Mouse (Mus musculus): Measurements from ENCODE around the gene Zfyve1. TPM values are rescaled to one million over a fixed set of nuclear protein-coding genes. Genes with fewer than 3 reads are reported as not detected.
A peak's percentile ranks its signal among the peaks of the same experiment; 100 is the strongest.

Zfyve1 gene
- total RNA-seq, 2 experiments from 2014 or later = 42.6 to 45.9 TPM

DNA sequence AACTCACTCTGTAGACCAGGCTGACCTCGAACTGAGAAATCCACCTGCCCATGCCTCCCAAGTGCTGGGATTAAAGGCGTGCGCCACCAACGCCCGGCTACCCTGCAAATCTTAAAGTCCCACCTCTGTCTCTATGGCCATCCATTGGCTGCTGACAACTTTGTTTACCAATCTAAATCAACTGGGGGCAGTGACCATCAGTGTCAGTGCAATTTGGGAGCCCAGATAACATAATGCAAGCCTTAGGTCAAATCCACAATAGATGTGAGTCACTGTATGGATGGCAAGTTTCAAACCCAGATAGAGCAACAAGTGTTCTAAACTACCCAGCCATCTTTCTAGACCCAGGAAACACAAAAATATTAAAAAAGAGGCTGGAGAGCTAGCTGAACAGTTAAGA, 5.3 kb upstream of the Zfyve1 start:
- H3K27ac ChIP-seq = no peak overlapping the region
- DNase-seq (ENCODE audit: low spot score in 2 of 2) = no peak

DNA sequence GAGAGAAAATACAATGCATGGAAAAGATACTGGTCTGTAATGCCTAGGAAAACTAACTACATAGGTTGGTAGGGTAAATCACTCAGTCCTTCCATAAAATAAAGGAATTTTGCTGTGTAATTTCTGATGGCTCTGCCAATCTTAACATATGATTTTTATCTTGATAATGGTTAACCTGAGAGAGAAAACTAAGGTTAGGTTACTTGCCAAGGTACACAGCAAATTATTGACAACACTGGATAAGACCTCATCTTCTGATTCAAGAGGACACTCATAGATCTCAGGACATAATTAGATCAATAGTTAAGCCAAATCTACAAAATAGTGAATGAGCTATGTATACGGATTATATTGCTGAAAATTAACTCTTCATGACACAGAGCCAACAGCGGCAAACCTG, 859 bp upstream of the Zfyve1 start:
- no peak for DNase-seq (ENCODE audit: low spot score in 2 of 2)
- peak overlapping the region; percentile 75; the same call in 1 of the 2 replicates for H3K27ac ChIP-seq
- TF ChIP-seq CTCF (conservative IDR thresholded peaks at IDR 0.05) = no peak
- no peak overlapping the region for H3K4me3 ChIP-seq

More for the DNA sequence above, 5.3 kb upstream of the Zfyve1 start:
- TF ChIP-seq CTCF (conservative IDR thresholded peaks at IDR 0.05) = no peak
- H3K4me3 ChIP-seq = no peak overlapping the region

DNA sequence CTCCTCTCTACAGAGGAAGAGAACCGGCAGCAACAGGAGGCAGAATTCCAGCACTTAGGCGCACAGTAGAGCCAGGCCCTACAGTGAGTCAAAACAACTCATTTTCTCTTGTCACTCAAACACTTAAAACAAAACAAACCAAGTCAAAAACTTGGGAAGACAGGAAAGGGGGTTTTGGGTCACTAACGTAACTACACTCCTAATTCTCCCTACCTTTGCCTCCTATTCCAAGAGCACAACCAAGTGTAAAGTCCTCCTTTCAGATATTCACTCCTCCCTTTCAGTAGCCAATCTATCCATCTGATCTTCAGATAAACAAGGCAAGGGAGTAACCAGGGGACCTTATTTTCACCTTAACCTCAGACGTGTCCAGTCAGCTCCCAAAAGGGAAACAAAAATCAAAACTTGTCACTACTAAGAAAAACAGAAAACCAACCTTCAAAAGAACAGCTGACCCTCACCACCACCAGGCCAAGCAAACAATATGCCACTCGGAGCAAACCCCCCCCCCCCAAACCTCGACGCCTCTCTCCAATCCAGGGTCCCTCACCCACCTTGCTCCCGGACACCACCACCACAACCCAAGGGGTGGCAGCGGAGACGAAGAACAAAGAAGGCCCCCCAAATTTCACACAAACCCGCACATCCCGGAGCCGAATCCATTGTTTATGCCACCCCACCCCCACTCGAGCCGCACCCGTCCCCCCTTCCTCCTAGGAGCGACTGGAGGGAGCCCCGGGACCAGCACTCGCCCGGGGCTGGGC, 649 bp downstream of the Zfyve1 start:
- peak overlapping the region; percentile 90 for H3K27ac ChIP-seq
- no peak for DNase-seq (ENCODE audit: low spot score in 2 of 2)
- no peak for TF ChIP-seq CTCF (conservative IDR thresholded peaks at IDR 0.05)
- peak overlapping the region; percentile 67 for H3K4me3 ChIP-seq

DNA sequence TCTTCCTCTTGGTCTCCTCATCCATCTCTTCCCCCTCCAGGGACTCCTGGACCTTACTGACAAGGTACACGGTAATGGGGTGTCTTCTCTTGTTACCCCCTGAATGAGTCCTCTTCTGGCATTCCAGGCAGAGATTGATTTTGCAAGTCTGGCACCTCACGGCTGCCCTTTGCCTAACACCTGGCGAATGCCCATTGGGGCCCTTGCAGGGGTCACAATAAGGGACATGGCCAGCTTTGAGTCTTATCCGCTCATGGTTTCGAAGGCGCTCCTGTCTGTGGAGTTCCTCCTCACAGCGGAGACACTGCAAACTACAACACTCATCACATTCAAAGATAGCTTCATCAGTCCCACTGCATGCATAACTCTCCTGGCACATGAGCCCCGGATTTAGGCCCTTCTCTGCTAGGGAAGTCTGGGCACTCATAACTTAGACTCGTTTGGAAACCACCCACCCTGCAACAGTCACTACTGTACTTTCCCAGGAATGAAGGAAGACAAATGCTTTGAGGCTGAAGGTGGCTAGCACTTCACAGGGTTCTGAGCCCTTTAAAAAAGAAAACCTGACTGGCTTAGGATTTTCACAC, 2.5 kb downstream of the Zfyve1 start:
- no peak overlapping the region for H3K4me3 ChIP-seq
- no peak for TF ChIP-seq CTCF (conservative IDR thresholded peaks at IDR 0.05)
- H3K27ac ChIP-seq = no peak overlapping the region
- no peak for DNase-seq (ENCODE audit: low spot score in 2 of 2)

DNA sequence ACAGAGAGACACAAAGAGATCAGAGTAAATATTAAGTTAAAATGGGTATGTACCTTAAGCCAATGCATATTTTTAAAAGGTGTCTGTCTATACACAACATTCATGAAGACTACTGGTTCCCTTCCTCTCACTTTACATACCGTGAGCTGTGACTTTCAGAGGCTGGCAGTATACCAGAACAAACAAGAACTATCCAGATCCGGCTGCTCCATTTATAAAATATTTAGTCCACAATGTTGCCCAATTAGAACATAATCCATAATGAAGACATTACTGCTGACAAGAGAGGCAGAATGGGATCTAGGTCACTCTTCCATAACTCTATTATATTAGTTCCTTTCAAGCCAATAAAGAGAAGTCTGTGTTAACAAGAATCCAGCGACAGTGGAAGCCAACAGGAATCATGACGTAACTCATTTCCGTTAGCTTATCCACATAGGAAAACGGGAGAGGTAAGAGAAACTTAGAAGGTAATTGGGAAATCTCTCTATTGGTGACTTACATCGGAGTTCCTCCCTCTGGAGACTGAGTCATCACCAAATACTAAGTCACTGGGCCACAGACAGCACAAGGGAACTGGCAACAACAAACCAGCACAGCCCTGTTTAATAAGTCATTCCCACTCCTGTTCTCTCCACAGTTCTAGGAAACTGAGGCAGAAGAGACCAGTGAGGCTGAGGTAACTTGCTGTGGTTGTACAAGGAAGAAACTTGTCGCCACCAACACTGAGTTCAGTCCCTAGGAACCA, 5.1 kb downstream of the Zfyve1 start:
- Histone ChIP-seq H3K27ac (no peak overlapping the region), H3K4me3 (no peak overlapping the region)
- TF ChIP-seq CTCF (conservative IDR thresholded peaks at IDR 0.05) = no peak
- DNase-seq (ENCODE audit: low spot score in 2 of 2) = no peak

DNA sequence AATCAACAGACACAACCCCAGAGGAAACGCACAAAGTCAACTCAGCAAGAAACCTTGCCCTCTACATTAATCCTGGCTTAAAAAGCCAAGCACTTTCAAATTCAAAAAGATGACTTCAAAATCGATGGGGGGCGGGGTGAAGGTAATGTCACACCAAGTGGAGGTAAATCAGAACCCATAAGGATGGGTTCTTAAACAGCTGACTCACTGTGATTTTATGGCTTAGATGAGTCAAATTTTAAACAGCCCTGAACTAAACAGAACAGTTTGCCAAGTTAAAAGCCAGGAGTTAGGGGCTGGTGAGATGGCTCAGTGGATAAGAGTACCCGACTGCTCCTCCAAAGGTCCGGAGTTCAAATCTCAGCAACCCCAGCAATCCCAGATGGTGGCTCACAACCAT, 10.4 kb downstream of the Zfyve1 start:
- Histone ChIP-seq H3K27ac (no peak overlapping the region), H3K4me3 (no peak overlapping the region)
- TF ChIP-seq CTCF (conservative IDR thresholded peaks at IDR 0.05) = no peak
- no peak for DNase-seq (ENCODE audit: low spot score in 2 of 2)

DNA sequence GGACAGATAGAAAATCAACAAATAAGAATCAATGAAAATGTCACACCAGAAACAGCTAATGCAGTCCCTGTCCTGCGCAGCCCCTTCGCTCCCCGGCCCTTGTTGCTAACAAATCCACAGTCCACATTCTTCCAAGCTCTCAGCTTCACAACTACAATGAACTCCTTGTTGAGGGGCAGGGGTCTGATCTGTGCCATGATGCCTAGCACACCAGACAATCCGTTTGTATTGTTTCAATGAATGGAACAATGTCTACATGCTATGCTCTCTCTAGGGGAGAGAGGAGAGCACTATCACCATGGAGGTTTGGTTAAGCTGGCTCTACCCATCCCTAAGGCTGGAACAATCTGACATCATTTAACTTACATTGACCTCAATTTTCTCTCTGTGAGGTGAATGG, 14.3 kb downstream of the Zfyve1 start:
- TF ChIP-seq CTCF (conservative IDR thresholded peaks at IDR 0.05) = no peak
- Histone ChIP-seq H3K27ac (peak overlapping the region; percentile 53; the same call in 1 of the 2 replicates), H3K4me3 (no peak overlapping the region)
- no peak for DNase-seq (ENCODE audit: low spot score in 2 of 2)

DNA sequence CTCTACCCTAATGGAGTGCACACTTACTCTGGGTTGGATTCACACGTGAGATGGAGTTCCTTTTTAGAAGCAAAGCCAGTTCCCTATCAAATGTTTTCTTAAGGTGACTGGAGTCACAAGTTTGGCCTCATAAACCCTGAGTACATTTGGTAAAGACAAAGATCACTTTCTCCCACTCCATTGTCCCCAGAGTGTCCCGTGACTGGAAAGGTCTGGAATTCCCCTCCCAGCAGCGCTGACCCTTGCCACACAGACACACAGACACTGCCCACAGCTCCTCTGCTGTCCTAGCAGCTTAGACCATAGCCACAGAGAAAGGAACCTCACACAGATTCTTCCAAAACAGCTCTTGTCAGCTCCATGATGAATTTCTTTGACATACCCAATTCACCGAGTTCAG, 14.9 kb downstream of the Zfyve1 start:
- TF ChIP-seq CTCF (conservative IDR thresholded peaks at IDR 0.05) = no peak
- DNase-seq (ENCODE audit: low spot score in 2 of 2) = no peak
- H3K4me3 ChIP-seq = no peak overlapping the region
- peak overlapping the region; percentile 53; the same call in 1 of the 2 replicates for H3K27ac ChIP-seq

DNA sequence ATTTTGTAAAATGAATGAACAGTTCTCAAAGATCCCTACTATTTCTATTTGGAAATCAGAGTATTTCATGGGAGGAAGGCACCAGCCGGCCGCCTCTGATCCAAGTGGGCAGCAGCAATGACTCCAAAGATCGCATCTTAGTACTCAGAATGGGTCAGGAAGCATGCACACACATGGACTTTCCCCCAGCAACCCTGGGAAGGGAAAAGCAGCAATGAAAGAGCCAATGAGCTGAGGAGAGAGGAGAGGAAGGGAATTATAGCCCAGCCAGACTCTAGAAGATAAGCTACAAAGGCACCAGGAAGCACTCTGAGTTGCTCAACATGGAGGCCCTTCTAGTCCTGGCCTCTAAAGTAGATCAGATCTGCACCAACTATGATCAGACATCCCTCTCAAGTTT, 16.7 kb downstream of the Zfyve1 start:
- no peak for TF ChIP-seq CTCF (conservative IDR thresholded peaks at IDR 0.05)
- Histone ChIP-seq H3K4me3 (no peak overlapping the region), H3K27ac (peak overlapping the region; percentile 5; the same call in 1 of the 2 replicates)
- DNase-seq (ENCODE audit: low spot score in 2 of 2) = no peak

DNA sequence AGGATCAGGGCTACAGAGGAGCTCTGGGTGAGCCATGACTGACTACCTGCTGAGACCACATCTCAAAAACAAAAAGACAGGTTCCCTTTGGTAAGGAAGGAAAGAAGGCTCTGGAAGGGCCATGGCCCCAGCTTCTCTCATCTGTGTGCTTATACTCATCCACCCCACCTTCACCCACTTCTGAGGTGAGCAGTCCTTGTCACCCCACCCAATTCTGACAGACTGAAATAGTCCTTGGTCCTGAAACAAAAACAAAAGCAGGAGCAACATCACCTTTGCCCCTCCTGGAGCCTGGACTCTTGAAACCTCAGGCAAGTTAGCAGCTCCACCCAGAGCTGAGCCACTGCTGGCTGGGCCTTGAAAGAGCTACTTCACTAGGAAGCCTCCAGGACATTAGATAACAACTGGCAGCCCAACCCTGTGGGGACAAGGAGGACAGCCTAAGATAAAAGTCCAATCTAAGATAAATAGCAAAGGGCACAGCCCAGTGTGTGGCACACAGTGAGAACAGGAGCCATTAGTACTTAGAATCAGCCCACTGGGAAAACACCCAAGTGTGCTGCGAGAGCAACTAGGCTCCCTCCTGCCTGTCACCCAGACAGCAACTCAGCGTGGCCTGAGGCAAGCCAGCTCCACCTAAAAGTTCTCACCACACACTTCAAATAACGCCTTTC, 18.0 kb downstream of the Zfyve1 start:
- H3K27ac ChIP-seq = peak overlapping the region; percentile 5
- no peak for DNase-seq (ENCODE audit: low spot score in 2 of 2)
- no peak for TF ChIP-seq CTCF (conservative IDR thresholded peaks at IDR 0.05)
- H3K4me3 ChIP-seq = no peak overlapping the region

DNA sequence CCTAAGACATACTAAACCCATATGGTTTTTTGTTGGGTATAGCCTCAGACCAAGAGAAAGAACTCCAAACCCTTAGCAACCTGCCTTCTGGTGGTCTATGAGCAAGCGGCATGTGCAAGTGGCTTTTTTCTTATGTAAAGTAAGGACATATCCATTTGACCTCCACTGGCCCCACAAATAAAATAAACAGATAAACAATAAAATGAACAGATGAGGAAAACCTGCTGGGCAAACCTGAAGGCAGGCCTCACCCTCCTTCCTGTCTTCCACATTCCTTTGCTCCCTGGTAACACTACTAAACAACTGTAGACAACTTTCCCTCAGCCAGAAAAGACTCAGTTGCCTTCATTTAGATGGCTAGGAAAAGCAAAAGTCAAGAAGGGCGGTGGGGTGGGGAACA, 18.7 kb downstream of the Zfyve1 start:
- no peak overlapping the region for H3K4me3 ChIP-seq
- no peak for TF ChIP-seq CTCF (conservative IDR thresholded peaks at IDR 0.05)
- DNase-seq (ENCODE audit: low spot score in 2 of 2) = no peak
- H3K27ac ChIP-seq = peak overlapping the region; percentile 5; the same call in 1 of the 2 replicates

DNA sequence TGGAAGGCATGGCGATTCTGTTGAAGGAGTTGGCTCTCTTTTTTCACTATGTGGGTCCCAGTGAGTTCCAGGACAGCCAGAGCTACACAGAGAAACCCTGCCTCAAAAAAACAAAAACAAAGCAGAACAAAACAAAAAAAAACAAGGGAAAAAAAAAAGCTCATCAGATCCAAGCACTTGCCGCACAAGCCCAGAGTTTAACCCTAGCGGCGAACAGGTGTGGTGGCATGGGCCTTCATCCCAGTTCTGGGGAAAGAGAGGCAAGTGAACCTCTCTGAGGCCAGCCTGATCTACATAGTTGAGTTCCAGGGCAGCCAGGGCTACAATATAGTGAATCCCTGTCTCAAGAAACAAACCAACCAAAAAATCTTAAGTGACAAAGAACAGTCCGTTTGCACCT, 19.6 kb downstream of the Zfyve1 start:
- DNase-seq (ENCODE audit: low spot score in 2 of 2) = no peak
- Histone ChIP-seq H3K27ac (no peak overlapping the region), H3K4me3 (no peak overlapping the region)
- no peak for TF ChIP-seq CTCF (conservative IDR thresholded peaks at IDR 0.05)

DNA sequence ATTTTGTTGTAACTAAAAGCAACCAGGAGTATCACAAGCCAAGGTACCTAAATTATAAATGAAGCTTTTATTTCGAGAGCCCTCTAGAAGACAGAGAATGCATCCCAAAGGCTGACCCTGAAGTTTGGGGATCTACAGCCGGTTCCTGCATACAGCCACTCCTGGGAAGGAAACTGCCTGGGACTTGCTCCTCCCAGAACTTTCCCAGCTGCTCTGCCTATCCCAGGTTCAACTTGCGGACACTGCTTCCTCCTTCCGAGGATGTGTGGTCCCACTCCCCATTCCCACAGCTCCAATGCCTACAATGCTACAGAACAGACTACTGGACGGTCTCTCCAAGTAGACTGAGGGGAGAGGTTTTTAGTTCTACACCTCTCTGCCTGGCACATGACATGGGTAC, 24.3 kb downstream of the Zfyve1 start:
- no peak overlapping the region for H3K27ac ChIP-seq
- no peak for TF ChIP-seq CTCF (conservative IDR thresholded peaks at IDR 0.05)
- H3K4me3 ChIP-seq = no peak overlapping the region
- DNase-seq (ENCODE audit: low spot score in 2 of 2) = no peak

All from layer of hippocampus, adult 2 months (tissue).